Mouse (Mus musculus) CH12.LX (cell line): ENCODE data around the gene Tbpl1.

Experiments
- CHD2 ChIP-seq: IDR thresholded peaks from 2 replicates; pipeline ENCODE4 v1.6.1; 2011; ENCODE audit warnings: low read length, improper control_type of control experiment
- CTCF ChIP-seq, 2 experiments: IDR thresholded peaks in 1 of 2; conservative IDR thresholded peaks in 1 of 2; 2 replicates each; pipeline ENCODE4 v1.5.1; 2011 to 2012; ENCODE audit warnings: low read depth in 2 of 2, low read length in 2 of 2, improper control_type of control experiment in 1 of 2, inconsistent platforms in 1 of 2, mild to moderate bottlenecking in 1 of 2, moderate library complexity in 1 of 2
- ELF1 ChIP-seq: IDR thresholded peaks from 2 replicates; pipeline ENCODE4 v1.6.1; 2014; ENCODE audit warnings: low read depth, mild to moderate bottlenecking, inconsistent platforms, low read length, improper control_type of control experiment
- EP300 ChIP-seq: IDR thresholded peaks from 2 replicates; pipeline ENCODE4 v1.6.1; 2011; ENCODE audit warnings: low read length, improper control_type of control experiment
- POLR2A ChIP-seq: IDR thresholded peaks from 2 replicates; pipeline ENCODE4 v1.6.1; 2011; ENCODE audit warnings: low read depth, mild to moderate bottlenecking, improper control_type of control experiment, low read length
- POLR2AphosphoS2 ChIP-seq: IDR thresholded peaks from 2 replicates; pipeline ENCODE4 v1.6.1; 2011; ENCODE audit warnings: low read depth, low read length, improper control_type of control experiment
- RCOR1 ChIP-seq: conservative IDR thresholded peaks from 2 replicates; pipeline ENCODE4 v1.6.1; 2012; ENCODE audit warnings: low read depth, mild to moderate bottlenecking, inconsistent platforms, low read length, improper control_type of control experiment
- SIN3A ChIP-seq: IDR thresholded peaks from 2 replicates; pipeline ENCODE4 v1.6.1; 2012; ENCODE audit warnings: low read length, improper control_type of control experiment, inconsistent platforms
- SMC3 ChIP-seq: IDR thresholded peaks from 2 replicates; pipeline ENCODE4 v1.6.1; 2011; ENCODE audit warnings: low read depth, low read length, improper control_type of control experiment
- TCF12 ChIP-seq: IDR thresholded peaks from 2 replicates; pipeline ENCODE4 v1.6.1; 2014; ENCODE audit warnings: low read depth, mild to moderate bottlenecking, inconsistent platforms, low read length, improper control_type of control experiment
- USF1 ChIP-seq: IDR thresholded peaks from 2 replicates; pipeline ENCODE4 v1.6.1; 2014; ENCODE audit warnings: low read depth, mild to moderate bottlenecking, inconsistent platforms, low read length, improper control_type of control experiment
- ZC3H11A ChIP-seq: IDR thresholded peaks from 2 replicates; pipeline ENCODE4 v1.6.1; 2012; ENCODE audit warnings: low read depth, mild to moderate bottlenecking, inconsistent platforms, low read length, improper control_type of control experiment

GRCm38 (mm10) chr10:22696236-22696635, 35.5 kb downstream of the Tbpl1 start:
- TF ChIP-seq CTCF (conservative IDR thresholded peaks at IDR 0.05 in 1 of 2, IDR thresholded peaks at IDR 0.05 in 1 of 2; ENCODE audit: low read depth in 2 of 2, low read length in 2 of 2) (no peak), POLR2AphosphoS2 (no peak), TCF12 (no peak), ZC3H11A (no peak), USF1 (no peak), SMC3 (no peak), SIN3A (no peak), POLR2A (no peak), ELF1 (no peak), CHD2 (no peak), RCOR1 (no peak), EP300 (no peak)
